11 mouse cellular contexts compared by ENCODE assay signal in the genomic region with DNA sequence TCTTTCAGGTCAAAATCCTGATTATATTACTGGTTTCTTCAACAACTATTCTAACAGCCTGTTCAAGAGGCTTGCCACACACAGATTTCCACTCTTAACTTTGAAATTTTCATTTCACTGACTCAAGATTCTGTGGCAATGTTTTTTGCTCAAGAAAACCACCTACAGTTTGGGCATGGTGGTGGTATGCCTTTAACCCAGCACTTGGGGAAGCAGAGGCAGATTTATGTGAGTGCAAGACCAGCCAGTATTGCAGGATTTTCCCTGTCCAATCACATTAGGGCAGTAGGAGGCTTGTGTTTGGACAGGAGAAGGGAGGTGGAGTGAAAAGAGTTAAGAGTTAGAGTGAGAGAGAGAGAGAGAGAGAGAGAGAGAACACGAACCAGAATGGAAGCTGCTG. TPM values are rescaled to one million over a fixed set of nuclear protein-coding genes. Genes with fewer than 3 reads are reported as not detected.
DNase-seq lines count a peak whose midpoint lies in the region; ATAC-seq lines count a peak whose summit lies in the region.
"Had no signal": no experiment of that assay in that cellular context is flagged by ENCODE, and none has a peak within 500 bp of the region (broad histone marks: within the 10 kb centered on the region; RNA-seq: fewer than 3 reads in every experiment).

No protein-coding gene starts in this region.

- ATAC-seq in granulocyte monocyte progenitor cell, adult 5-6 weeks (replicated peaks; ENCODE audit: poor library complexity, severe bottlenecking), result peak; percentile 25; the same call in 1 of the 2 replicates
- ATAC-seq: forebrain, embryonic 14.5 days; forebrain, embryonic 16.5 days had no signal

- DNase-seq in retina, postnatal 1 day, result peak; percentile 5
- no peak for DNase-seq in retina, embryonic 14.5 days (ENCODE audit: low spot score)
- peak; percentile 54 for DNase-seq in fat pad, adult 2 months (ENCODE audit: extremely low read depth, low read depth, low spot score)
- no peak for DNase-seq in lung, postnatal 25 days (ENCODE audit: low spot score)
- DNase-seq in adrenal gland, postnatal 14 days, result no peak
- DNase-seq: adrenal gland, adult 8-10 months; adrenal gland, postnatal 25 days; cerebellum, adult 11 months had no signal

RNA-seq across cellular contexts. Expression of a gene that starts 24.9 kb away (rescaled TPM):
- 43.2 and 47.9 TPM in 2 replicates for total RNA-seq in granulocyte monocyte progenitor cell, adult 5-6 weeks (2014; fragmentation: Nextera tagmentation)
- total RNA-seq in granulocyte monocyte progenitor cell, adult 5-6 weeks (2017), result 29.7 and 50.2 TPM in 2 replicates
- 30.3 and 31.3 TPM in 2 replicates for total RNA-seq in adrenal gland, postnatal 14 days (2021)

RNA-seq across cellular contexts. Expression of a gene that starts 54.6 kb away (rescaled TPM):
- total RNA-seq in granulocyte monocyte progenitor cell, adult 5-6 weeks (2014; fragmentation: Nextera tagmentation), result 3.4 and 4.8 TPM in 2 replicates
- total RNA-seq in granulocyte monocyte progenitor cell, adult 5-6 weeks (2017), result 2.2 and 2.8 TPM in 2 replicates
- 3.9 and 5.0 TPM in 2 replicates for total RNA-seq in adrenal gland, postnatal 14 days (2021)

Comparison
In these comparisons a context has a peak if more than half of its experiments do, and no peak if none do; other contexts are left out.
1. DNase-seq: peak in retina, postnatal 1 day (single experiment) and fat pad, adult 2 months (single experiment); none in retina, embryonic 14.5 days (single experiment), lung, postnatal 25 days (single experiment) and adrenal gland, postnatal 14 days (single experiment).